Mouse (Mus musculus) cerebellum, postnatal 10 days (tissue): ENCODE results near the gene Fbxl16.

Experiments
- DNase-seq, 2 experiments: peaks; one replicate each; pipeline ENCODE4 v3.0.0; 2021; ENCODE audit warnings: mixed read lengths in 2 of 2

The Fbxl16 gene

GRCm38 (mm10) chr17:25843636-25844395, 34.9 kb downstream of the Fbxl16 start:
- DNase-seq, result peak; percentile 51 to 72

- peak; percentile 96 to 97 for DNase-seq
Measured at GRCm38 (mm10) chr17:25844396-25844901, 35.6 kb downstream of the Fbxl16 start, which contains the start of gene Rhot2. Rhot2 (minus strand) TSS chr17:25844851.

DNA sequence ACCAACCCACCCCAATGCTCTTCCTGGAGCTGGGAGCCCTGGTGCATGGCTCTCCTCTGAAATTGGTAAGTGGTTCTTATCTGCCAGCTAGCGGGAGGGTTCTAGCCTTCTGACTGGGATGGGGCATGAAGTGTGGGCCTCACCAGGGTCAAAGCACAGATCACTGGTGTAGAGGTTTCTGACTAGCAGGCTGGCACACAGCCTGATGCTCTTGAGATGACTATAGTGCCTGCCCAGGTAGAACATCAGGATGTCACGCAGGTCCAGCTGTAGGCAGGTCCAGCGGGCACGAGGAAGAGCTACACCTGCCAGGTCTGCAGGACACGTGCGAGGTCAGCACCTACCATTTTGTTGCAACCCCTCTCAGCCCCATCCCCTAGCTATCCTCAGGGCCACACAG, 51.3 kb downstream of the Fbxl16 start:
- DNase-seq, result no peak

DNA sequence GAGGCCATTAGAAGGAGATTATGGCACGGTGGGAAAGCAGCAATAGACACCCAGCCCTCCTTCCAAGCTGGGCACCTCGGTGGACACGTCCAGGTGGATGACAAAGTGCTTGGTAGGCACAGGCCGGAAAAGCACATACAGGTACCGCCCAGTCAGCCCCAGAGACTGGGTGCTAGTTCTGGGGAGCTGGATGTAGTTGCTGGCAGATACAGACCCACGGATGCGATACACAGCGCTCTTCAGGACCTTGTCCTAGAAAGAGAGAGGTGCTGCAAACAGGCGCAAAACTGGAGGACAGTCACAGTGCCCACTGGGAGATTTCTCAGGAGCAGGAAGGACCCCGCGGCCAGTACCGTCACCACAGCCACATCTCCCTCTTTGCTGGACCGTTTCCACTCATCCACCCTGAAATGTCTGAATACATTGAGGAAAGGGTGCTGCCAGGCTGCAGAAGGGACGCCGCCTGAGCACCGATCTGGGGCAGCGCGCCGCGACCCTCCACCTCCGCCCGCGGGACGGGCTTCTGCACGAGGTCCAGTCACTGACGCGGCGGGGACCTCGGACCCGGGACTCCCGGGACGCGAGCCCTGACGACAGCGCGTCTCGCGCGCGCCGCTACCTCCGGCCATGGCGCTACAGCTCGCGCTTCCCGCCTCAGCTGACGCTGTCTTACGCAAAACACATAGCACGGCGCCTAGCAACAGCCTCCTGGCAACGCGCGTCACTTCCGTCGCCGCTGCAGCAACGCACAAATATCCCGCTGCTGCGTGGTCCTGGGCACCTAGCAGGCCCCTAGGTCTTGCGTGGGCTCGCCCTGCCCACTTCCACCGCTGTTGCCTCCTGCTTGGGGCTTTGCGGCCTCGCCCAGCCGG, 52.2 kb downstream of the Fbxl16 start, which contains the start of gene Wdr90:
Gene Wdr90 (minus strand): TSS at position 670 of the 872 bp plus-strand sequence.
- peak; percentile 92 to 94 for DNase-seq

- DNase-seq, result no peak
Measured at GRCm38 (mm10) chr17:25861704-25862612, 53.1 kb downstream of the Fbxl16 start.

GRCm38 (mm10) chr17:25863681-25864080, 54.8 kb downstream of the Fbxl16 start:
- no peak for DNase-seq

- DNase-seq, result no peak
Measured at GRCm38 (mm10) chr17:25864311-25864710, 55.4 kb downstream of the Fbxl16 start.

- no peak for DNase-seq
Measured at GRCm38 (mm10) chr17:25865288-25865687, 56.4 kb downstream of the Fbxl16 start.

- no peak for DNase-seq
Measured at GRCm38 (mm10) chr17:25866172-25866571, 57.3 kb downstream of the Fbxl16 start.

DNA sequence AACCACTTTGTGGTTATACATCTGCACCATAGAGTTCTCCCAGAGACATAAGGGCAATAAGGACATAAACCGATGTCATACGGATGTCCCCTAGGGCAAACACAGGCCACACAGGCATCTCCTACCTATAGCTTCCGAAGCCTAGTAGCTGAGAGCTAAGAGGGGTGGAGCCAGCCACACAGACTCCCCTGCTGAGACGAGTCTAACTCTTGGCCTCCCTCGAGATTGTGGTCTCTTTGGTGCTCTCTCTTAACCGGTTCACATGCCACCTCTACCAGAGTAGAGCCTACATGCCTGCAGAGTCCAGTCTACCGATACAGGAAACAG, 58.6 kb downstream of the Fbxl16 start:
- no peak for DNase-seq

GRCm38 (mm10) chr17:25867836-25868600, 59.1 kb downstream of the Fbxl16 start:
- DNase-seq, result peak; percentile 62 to 67

DNA sequence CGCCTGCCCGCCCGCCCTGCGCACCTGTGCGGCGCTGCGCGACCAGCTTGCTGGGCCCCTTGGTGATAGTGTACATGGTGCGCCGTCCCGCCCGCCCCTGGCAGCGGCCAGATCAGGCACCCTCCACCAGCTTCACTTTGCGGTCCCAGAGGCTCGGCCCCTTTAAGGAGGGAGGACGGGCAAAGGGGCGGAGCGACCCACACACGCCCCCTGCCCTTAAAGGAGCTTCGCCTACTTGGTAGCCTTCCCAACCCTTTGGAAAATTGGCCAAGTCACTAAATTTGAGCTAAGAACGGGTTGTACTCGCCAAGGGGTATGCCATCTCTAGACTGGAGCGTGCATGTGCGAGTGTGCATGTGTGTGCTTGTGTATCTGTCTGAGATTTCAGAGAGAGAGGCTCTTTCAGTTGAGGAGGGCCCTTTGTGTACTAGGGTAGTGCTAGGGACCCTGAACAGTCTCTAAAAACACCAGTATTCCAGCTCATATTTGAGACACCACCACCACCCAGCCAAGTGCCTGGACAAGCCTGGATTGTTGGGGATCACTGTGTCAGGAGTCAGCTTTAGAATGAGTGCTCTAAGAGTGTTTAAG, 59.8 kb downstream of the Fbxl16 start, which contains the start of gene Mcrip2:
Gene Mcrip2 (minus strand): TSS at position 164 of the 591 bp plus-strand sequence.
- DNase-seq, result peak; percentile 89

DNA sequence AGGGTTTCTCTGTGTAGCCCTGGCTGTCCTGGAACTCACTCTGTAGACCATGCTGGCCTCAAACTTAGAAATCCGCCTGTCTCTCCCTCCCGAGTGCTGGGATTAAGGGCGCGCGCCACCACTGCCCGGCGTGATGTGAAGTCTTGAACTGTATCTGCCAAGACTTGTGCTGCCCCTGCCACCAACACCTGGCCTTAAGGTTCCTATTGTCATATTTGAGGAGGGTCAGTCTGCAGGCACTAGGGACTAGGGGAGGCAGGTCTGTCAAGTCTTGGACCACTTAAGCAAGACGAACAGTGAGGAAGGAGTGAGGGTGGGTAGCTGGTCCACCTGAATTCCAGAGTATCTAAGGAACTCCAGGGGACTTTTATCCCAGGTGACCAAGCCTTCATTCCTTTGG, 60.6 kb downstream of the Fbxl16 start:
- no peak for DNase-seq

DNA sequence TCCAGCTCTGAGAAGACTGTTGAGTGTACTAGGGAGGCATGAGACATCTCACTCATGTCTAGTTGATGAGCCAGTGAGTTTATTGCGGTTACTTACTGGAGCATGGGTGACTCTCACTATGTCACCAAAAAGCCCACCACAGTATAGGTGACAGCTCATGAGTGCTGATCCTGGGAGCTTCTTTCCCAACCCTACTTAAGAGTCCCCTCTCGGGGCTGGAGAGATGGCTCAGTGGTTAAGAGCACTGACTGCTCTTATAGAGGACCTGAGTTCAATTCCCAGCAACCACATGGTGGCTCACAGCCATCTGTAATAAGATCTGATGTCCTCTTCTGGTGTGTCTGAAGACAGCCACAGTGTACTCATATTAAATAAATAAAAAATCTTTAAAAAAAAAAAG, 61.1 kb downstream of the Fbxl16 start:
- no peak for DNase-seq
